ENCODE assay signal across 10 mouse cellular contexts in the genomic region with DNA sequence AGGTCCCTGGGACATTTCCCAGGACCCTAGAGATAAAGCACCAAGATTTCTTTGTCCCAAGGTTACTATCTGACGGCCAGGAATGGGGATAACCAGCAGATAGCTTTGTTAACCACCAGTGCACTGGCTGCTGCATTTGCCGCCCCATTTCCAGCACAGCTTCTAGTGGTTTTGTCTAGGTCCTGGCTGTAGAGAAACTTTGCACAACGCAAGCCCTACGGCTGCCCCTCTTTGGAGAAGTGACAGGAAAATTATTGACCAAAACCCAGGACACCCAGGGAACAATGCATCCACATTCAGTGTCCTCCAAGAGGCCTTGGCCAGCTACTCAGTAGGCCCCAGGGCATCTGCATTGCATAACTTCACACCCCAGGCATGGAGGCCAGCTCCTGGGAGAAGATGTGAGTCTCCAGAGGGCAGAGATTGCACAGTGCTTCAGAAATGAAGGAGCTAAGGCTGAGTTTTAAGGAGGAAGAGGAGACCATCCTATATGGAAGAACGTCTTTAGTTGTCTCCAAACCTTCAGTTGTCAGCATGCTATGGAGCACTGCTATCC. TPM values are rescaled to one million over a fixed set of nuclear protein-coding genes. Genes with fewer than 3 reads are reported as not detected.
DNase-seq lines count a peak whose midpoint lies in the region; ATAC-seq and TF ChIP-seq lines count a peak whose summit lies in the region.
"Had no signal": no experiment of that assay in that cellular context is flagged by ENCODE, and none has a peak within 500 bp of the region (broad histone marks: within the 10 kb centered on the region; RNA-seq: fewer than 3 reads in every experiment).

No protein-coding gene starts in this region.

- H3K27me3 ChIP-seq in heart, embryonic 14.5 days (ENCODE audit: control insufficient read depth, insufficient read depth, low read length): no peaks in the 10 kb centered on the region
- H3K27me3 ChIP-seq in heart, adult 2 months (ENCODE audit: control insufficient read depth, insufficient read depth, low read length): no peaks in the 10 kb centered on the region
- no peaks in the 10 kb centered on the region for H3K27me3 ChIP-seq in embryonic facial prominence, embryonic 12.5 days
- no peaks in the 10 kb centered on the region for H3K27me3 ChIP-seq in forebrain, embryonic 16.5 days (replicated peaks; ENCODE audit: control insufficient read depth, insufficient read depth, low read length)
- H3K27me3 ChIP-seq in midbrain, embryonic 13.5 days: no peaks in the 10 kb centered on the region
- peaks cover 3% of the 10 kb centered on the region for H3K27me3 ChIP-seq in thymus, adult 2 months (ENCODE audit: control insufficient read depth, insufficient read depth, low read length)
- H3K27me3 ChIP-seq: intestine, embryonic 15.5 days had no signal

- intact Hi-C loops in heart, adult 2 months (cut with DNase I): no loop called here

- no peak for TF ChIP-seq EP300 in heart, adult 2 months (IDR thresholded peaks at IDR 0.05; ENCODE audit: insufficient read depth, low read depth, low read length)

- DNase-seq in heart, adult 2 months: no peak
- no peak for DNase-seq in retina, postnatal 1 day
- DNase-seq in layer of hippocampus, adult 18-20 months (ENCODE audit: low spot score in 2 of 2): no peak
- no peak for DNase-seq in thymus, adult 2 months
- DNase-seq: cerebellum, adult 18-20 months had no signal

- peaks cover 2% of the 10 kb centered on the region for H3K79me2 ChIP-seq in heart, adult 2 months (replicated peaks; ENCODE audit: control insufficient read depth, insufficient read depth, low read length)

- peak overlapping the region; percentile 36; the same call in 1 of the 2 replicates for H3K9ac ChIP-seq in heart, embryonic 14.5 days (ENCODE audit: low read length)
- no peak overlapping the region for H3K9ac ChIP-seq in heart, adult 2 months (ENCODE audit: low read depth, low read length)
- 0 out of 2 replicates have a peak overlapping the region, but pooled peaks have one; percentile 8 for H3K9ac ChIP-seq in embryonic facial prominence, embryonic 12.5 days
- H3K9ac ChIP-seq in forebrain, embryonic 16.5 days (replicated peaks; ENCODE audit: low read depth, low read length): no peak overlapping the region
- H3K9ac ChIP-seq in midbrain, embryonic 13.5 days (replicated peaks): no peak overlapping the region
- H3K9ac ChIP-seq: intestine, embryonic 15.5 days had no signal

- peaks cover 34 to 63% of the 10 kb centered on the region in 2 experiments for H3K4me1 ChIP-seq in heart, embryonic 14.5 days (ENCODE audit: control insufficient read depth in 2 of 2, insufficient read depth in 2 of 2, low read length in 2 of 2)
- peaks cover 9% of the 10 kb centered on the region for H3K4me1 ChIP-seq in heart, adult 2 months (ENCODE audit: control insufficient read depth, insufficient read depth, low read length)
- peaks cover 57% of the 10 kb centered on the region for H3K4me1 ChIP-seq in embryonic facial prominence, embryonic 12.5 days
- H3K4me1 ChIP-seq in forebrain, embryonic 16.5 days (replicated peaks; ENCODE audit: control insufficient read depth, insufficient read depth, low read length): peaks cover 38% of the 10 kb centered on the region
- peaks cover 58% of the 10 kb centered on the region for H3K4me1 ChIP-seq in midbrain, embryonic 13.5 days (replicated peaks)
- peaks cover 10% of the 10 kb centered on the region for H3K4me1 ChIP-seq in thymus, adult 2 months (replicated peaks; ENCODE audit: control insufficient read depth, insufficient read depth, low read length)

- ATAC-seq in heart, embryonic 14.5 days (ENCODE audit: insufficient number of reproducible peaks, insufficient read depth, low FRiP score, low read depth): no peak
- no peak for ATAC-seq in embryonic facial prominence, embryonic 12.5 days (ENCODE audit: insufficient number of reproducible peaks, insufficient read depth, low FRiP score, low TSS enrichment)
- ATAC-seq in forebrain, embryonic 16.5 days: no peak
- ATAC-seq in midbrain, embryonic 13.5 days: no peak
- ATAC-seq: intestine, embryonic 15.5 days had no signal

- H3K36me3 ChIP-seq in heart, embryonic 14.5 days (ENCODE audit: control insufficient read depth, insufficient read depth, low read length): no peaks in the 10 kb centered on the region
- peaks cover 2% of the 10 kb centered on the region; the same call in 1 of the 2 replicates for H3K36me3 ChIP-seq in heart, adult 2 months (ENCODE audit: control insufficient read depth, insufficient read depth, low read length)
- H3K36me3 ChIP-seq in embryonic facial prominence, embryonic 12.5 days: no peaks in the 10 kb centered on the region
- no peaks in the 10 kb centered on the region for H3K36me3 ChIP-seq in forebrain, embryonic 16.5 days (ENCODE audit: control insufficient read depth, insufficient read depth)
- H3K36me3 ChIP-seq in midbrain, embryonic 13.5 days: no peaks in the 10 kb centered on the region
- H3K36me3 ChIP-seq in thymus, adult 2 months (ENCODE audit: control insufficient read depth, insufficient read depth, low read length): no peaks in the 10 kb centered on the region
- H3K36me3 ChIP-seq: intestine, embryonic 15.5 days had no signal

- no peak for TF ChIP-seq CTCF in heart, adult 2 months (IDR thresholded peaks at IDR 0.05)
- no peak for TF ChIP-seq CTCF in thymus, adult 2 months (IDR thresholded peaks at IDR 0.05; ENCODE audit: borderline replicate concordance, control insufficient read depth, extremely low read depth, insufficient read depth, low read length, poor library complexity)

- H3K27ac ChIP-seq in heart, embryonic 14.5 days (replicated peaks in 1 of 2; ENCODE audit: control insufficient read depth in 1 of 2, insufficient read depth in 1 of 2, low read depth in 2 of 2, low read length in 2 of 2): peak overlapping the region; percentile 28 to 90
- no peak overlapping the region for H3K27ac ChIP-seq in heart, adult 2 months
- no peak overlapping the region for H3K27ac ChIP-seq in embryonic facial prominence, embryonic 12.5 days
- H3K27ac ChIP-seq in forebrain, embryonic 16.5 days (ENCODE audit: low read length): no peak overlapping the region
- H3K27ac ChIP-seq in midbrain, embryonic 13.5 days: 0 out of 2 replicates have a peak overlapping the region, but pooled peaks have one; percentile 10
- no peak overlapping the region for H3K27ac ChIP-seq in thymus, adult 2 months (ENCODE audit: control insufficient read depth, insufficient read depth, low read length)
- H3K27ac ChIP-seq: intestine, embryonic 15.5 days had no signal

- no peak overlapping the region; a peak in 1 of 4 replicates for H3K4me3 ChIP-seq in heart, embryonic 14.5 days (ENCODE audit: control insufficient read depth in 1 of 2, insufficient read depth in 1 of 2, low read depth in 1 of 2, low read length in 2 of 2)
- H3K4me3 ChIP-seq in heart, adult 2 months: no peak overlapping the region
- H3K4me3 ChIP-seq in embryonic facial prominence, embryonic 12.5 days: no peak overlapping the region
- no peak overlapping the region; the same call in 1 of the 2 replicates for H3K4me3 ChIP-seq in forebrain, embryonic 16.5 days (replicated peaks; ENCODE audit: low read length)
- 0 out of 2 replicates have a peak overlapping the region, but pooled peaks have one; percentile 80 for H3K4me3 ChIP-seq in midbrain, embryonic 13.5 days (replicated peaks)
- no peak overlapping the region for H3K4me3 ChIP-seq in thymus, adult 2 months (ENCODE audit: control insufficient read depth, insufficient read depth, low read length)

- no peak for TF ChIP-seq POLR2A in heart, adult 2 months (IDR thresholded peaks at IDR 0.05; ENCODE audit: insufficient read depth, low read depth, low read length)
- no peak for TF ChIP-seq POLR2A in thymus, adult 2 months (IDR thresholded peaks at IDR 0.05; ENCODE audit: control insufficient read depth, extremely low read depth, insufficient read depth, low read length, poor library complexity)

- H3K4me2 ChIP-seq in heart, embryonic 14.5 days (ENCODE audit: low read length): peak overlapping the region; percentile 73
- peak overlapping the region; percentile 64; the same call in 1 of the 2 replicates for H3K4me2 ChIP-seq in embryonic facial prominence, embryonic 12.5 days (replicated peaks)
- peak overlapping the region; percentile 80 for H3K4me2 ChIP-seq in forebrain, embryonic 16.5 days (ENCODE audit: low read length)
- peak overlapping the region; percentile 86 for H3K4me2 ChIP-seq in midbrain, embryonic 13.5 days (replicated peaks)

- 59% methylated on average over 5 of the region's 5 CpGs for WGBS in heart, embryonic 14.5 days
- WGBS in heart, adult 2 months: 76% methylated on average over 5 of the region's 5 CpGs
- 80% methylated on average over 5 of the region's 5 CpGs for WGBS in embryonic facial prominence, embryonic 12.5 days
- 64% methylated on average over 5 of the region's 5 CpGs for WGBS in forebrain, embryonic 16.5 days
- 74% methylated on average over 5 of the region's 5 CpGs for WGBS in midbrain, embryonic 13.5 days
- 94% methylated on average over 5 of the region's 5 CpGs for WGBS in thymus, adult 2 months

- no peaks in the 10 kb centered on the region for H3K9me3 ChIP-seq in heart, embryonic 14.5 days (ENCODE audit: control insufficient read depth, low read length)
- H3K9me3 ChIP-seq in embryonic facial prominence, embryonic 12.5 days: no peaks in the 10 kb centered on the region
- no peaks in the 10 kb centered on the region for H3K9me3 ChIP-seq in forebrain, embryonic 16.5 days (ENCODE audit: control insufficient read depth, low read length)
- no peaks in the 10 kb centered on the region for H3K9me3 ChIP-seq in midbrain, embryonic 13.5 days
- H3K9me3 ChIP-seq: intestine, embryonic 15.5 days had no signal

RNA-seq across cellular contexts. Expression of a gene that starts 3.2 kb away (rescaled TPM):
- polyA plus RNA-seq in heart, embryonic 14.5 days (2014; fragmentation: Nextera tagmentation; extraction: Ambion mirVana): 17.2 and 19.2 TPM in 2 replicates
- total RNA-seq in heart, adult 2 months (2021): 10 to 100 TPM in 1 of 2 experiments, 1 to 10 TPM in 1; 10.0 to 11.1 TPM
- polyA plus RNA-seq in heart, adult 2 months (2012; rRNA removed): 8.6 and 10.2 TPM in 2 replicates
- 25.7 and 27.4 TPM in 2 replicates for polyA plus RNA-seq in embryonic facial prominence, embryonic 12.5 days (2016; fragmentation: Nextera tagmentation; extraction: Ambion mirVana)
- polyA plus RNA-seq in forebrain, embryonic 16.5 days (2015; fragmentation: Nextera tagmentation; extraction: Ambion mirVana): 20.6 and 22.2 TPM in 2 replicates
- polyA plus RNA-seq in midbrain, embryonic 13.5 days (2015; fragmentation: Nextera tagmentation; extraction: Ambion mirVana): 12.1 and 13.2 TPM in 2 replicates
- total RNA-seq in layer of hippocampus, adult 18-20 months (2021): 10 to 100 TPM; 23.4 to 23.6 TPM
- 8.8 and 9.1 TPM in 2 replicates for polyA plus RNA-seq in thymus, adult 2 months (2012; rRNA removed)

Comparison
In these comparisons a context has a peak if more than half of its experiments do, and no peak if none do; other contexts are left out.
1. H3K27ac ChIP-seq: peak in heart, embryonic 14.5 days (2 of 2) and midbrain, embryonic 13.5 days (single experiment); none in heart, adult 2 months (single experiment), embryonic facial prominence, embryonic 12.5 days (single experiment), forebrain, embryonic 16.5 days (single experiment) and thymus, adult 2 months (single experiment).
2. H3K9ac ChIP-seq: peak in heart, embryonic 14.5 days (single experiment) and embryonic facial prominence, embryonic 12.5 days (single experiment); none in heart, adult 2 months (single experiment), forebrain, embryonic 16.5 days (single experiment) and midbrain, embryonic 13.5 days (single experiment).
3. Peak in every context shown above with its lines, with median percentiles within 50 percentile points of each other: H3K4me2 ChIP-seq.